8 mouse cellular contexts compared by ENCODE assay signal in genomic region chr10:127289573-127290191, GRCm38 (mm10). TPM values are rescaled to one million over a fixed set of nuclear protein-coding genes. Genes with fewer than 3 reads are reported as not detected.
DNase-seq lines count a peak whose midpoint lies in the region; ATAC-seq and TF ChIP-seq lines count a peak whose summit lies in the region.

No protein-coding gene starts in this region.

- ATAC-seq in erythroblast, adult 5-6 weeks (replicated peaks; ENCODE audit: low FRiP score, poor library complexity, severe bottlenecking): peak; percentile 35
- ATAC-seq in heart, embryonic 15.5 days (replicated peaks; ENCODE audit: insufficient number of reproducible peaks, insufficient read depth, low FRiP score, low read depth): peak; percentile 12

- in situ Hi-C loops in ES-E14 (cut with MboI; ENCODE audit: low sequenced_read_pairs in 2 of 2, unreplicated experiment in 2 of 2): no loop called here

- TF ChIP-seq CTCF in bone marrow macrophage, adult 2 months (IDR thresholded peaks at IDR 0.05; ENCODE audit: low read depth, low read length): no peak

- no peaks in the 10 kb centered on the region for H3K27me3 ChIP-seq in heart, embryonic 15.5 days

- peak overlapping the region; percentile 92 for H3K9ac ChIP-seq in ES-E14 (ENCODE audit: insufficient read depth, low read depth, low read length, poor library complexity, severe bottlenecking)
- H3K9ac ChIP-seq in heart, embryonic 15.5 days: peak overlapping the region; percentile 80

- TF ChIP-seq POLR2A in bone marrow macrophage, adult 2 months (IDR thresholded peaks at IDR 0.05; ENCODE audit: borderline replicate concordance, low read depth, low read length): no peak

- 1% methylated on average over 15 of the region's 15 CpGs for WGBS in heart, embryonic 15.5 days

- H3K4me3 ChIP-seq in ES-E14 (ENCODE audit: insufficient read depth in 1 of 2, low read depth in 1 of 2, low read length in 2 of 2, poor library complexity in 1 of 2, severe bottlenecking in 1 of 2): peak overlapping the region; percentile 89 to 94
- H3K4me3 ChIP-seq in bone marrow macrophage, adult 2 months (ENCODE audit: insufficient read depth, low read length): peak overlapping the region; percentile 71
- peak overlapping the region; percentile 64 for H3K4me3 ChIP-seq in heart, embryonic 15.5 days

- peak overlapping the region; percentile 95 for H3K27ac ChIP-seq in ES-E14 (ENCODE audit: insufficient read depth, low read depth, low read length, poor library complexity, severe bottlenecking)
- peak overlapping the region; percentile 91 for H3K27ac ChIP-seq in bone marrow macrophage, adult 2 months (ENCODE audit: insufficient read depth, low read depth, low read length)
- peak overlapping the region; percentile 98 for H3K27ac ChIP-seq in heart, embryonic 15.5 days

- H3K36me3 ChIP-seq in ES-E14 (ENCODE audit: control insufficient read depth, insufficient read depth, low read length, poor library complexity, severe bottlenecking): peaks cover 30% of the 10 kb centered on the region
- peaks cover 39% of the 10 kb centered on the region for H3K36me3 ChIP-seq in heart, embryonic 15.5 days

- peaks cover 6 to 29% of the 10 kb centered on the region in 2 experiments for H3K4me1 ChIP-seq in ES-E14 (ENCODE audit: control insufficient read depth in 2 of 2, insufficient read depth in 2 of 2, low read length in 2 of 2, poor library complexity in 1 of 2)
- peaks cover 22% of the 10 kb centered on the region for H3K4me1 ChIP-seq in bone marrow macrophage, adult 2 months (ENCODE audit: control insufficient read depth, insufficient read depth, low read length)
- H3K4me1 ChIP-seq in heart, embryonic 15.5 days (replicated peaks): peaks cover 62% of the 10 kb centered on the region

- DNase-seq in ES-E14 (ENCODE audit: low read depth, low spot score): peak; percentile 46
- DNase-seq in kidney, postnatal 10 days: peak; percentile 77
- peak; percentile 66 for DNase-seq in lung, postnatal 10 days
- DNase-seq in ovary, postnatal 36 days (ENCODE audit: low spot score): peak; percentile 50
- peak; percentile 61 for DNase-seq in yolk sac, embryonic 10.5 days (ENCODE audit: low spot score)

- H3K9me3 ChIP-seq in ES-E14 (ENCODE audit: control insufficient read depth, insufficient read depth, low read depth, low read length): no peaks in the 10 kb centered on the region
- no peaks in the 10 kb centered on the region for H3K9me3 ChIP-seq in heart, embryonic 15.5 days (replicated peaks)

- peak overlapping the region; percentile 90 for H3K4me2 ChIP-seq in heart, embryonic 15.5 days

TF ChIP-seq in ES-E14, 5 proteins besides CTCF, POLR2A, EP300 and RAD21:
- no peak for TF ChIP-seq HCFC1 (IDR thresholded peaks at IDR 0.05; ENCODE audit: borderline replicate concordance, insufficient read depth, low read length)
- peak; percentile 77; the same call in 1 of the 2 replicates for TF ChIP-seq ZNF384 (IDR thresholded peaks at IDR 0.05; ENCODE audit: low read depth, low read length)

RNA-seq across cellular contexts. Expression of gene Mbd6, which starts 0.9 kb away (rescaled TPM):
- total RNA-seq in ES-E14 (2012; rRNA removed): 15.8 and 18.0 TPM in 2 replicates
- 45.8 and 53.4 TPM in 2 replicates for polyA plus RNA-seq in bone marrow macrophage, adult 2 months (2012; ENCODE audit: insufficient read depth, insufficient read length, missing spikeins)
- total RNA-seq in erythroblast, adult 5-6 weeks (2015; ENCODE audit: low replicate concordance): 22.4 and 33.0 TPM in 2 replicates
- total RNA-seq in erythroblast, adult 5-6 weeks (2017; ENCODE audit: low replicate concordance): 6.1 and 7.1 TPM in 2 replicates
- polyA plus RNA-seq in heart, embryonic 15.5 days (2015; fragmentation: Nextera tagmentation; extraction: Ambion mirVana): 10.6 and 15.7 TPM in 2 replicates

RNA-seq across cellular contexts. Expression of gene Mars, which starts 21.9 kb away (rescaled TPM):
- 206 and 377 TPM in 2 replicates for total RNA-seq in ES-E14 (2012; rRNA removed)
- 29.4 and 34.9 TPM in 2 replicates for polyA plus RNA-seq in bone marrow macrophage, adult 2 months (2012; ENCODE audit: insufficient read depth, insufficient read length, missing spikeins)
- 35.1 and 38.8 TPM in 2 replicates for total RNA-seq in erythroblast, adult 5-6 weeks (2015; ENCODE audit: low replicate concordance)
- 43.5 and 45.6 TPM in 2 replicates for total RNA-seq in erythroblast, adult 5-6 weeks (2017; ENCODE audit: low replicate concordance)
- polyA plus RNA-seq in heart, embryonic 15.5 days (2015; fragmentation: Nextera tagmentation; extraction: Ambion mirVana): 75.4 and 78.4 TPM in 2 replicates

RNA-seq across cellular contexts. Expression of gene Dctn2, which starts 23.5 kb away (rescaled TPM):
- 139 and 157 TPM in 2 replicates for total RNA-seq in ES-E14 (2012; rRNA removed)
- polyA plus RNA-seq in bone marrow macrophage, adult 2 months (2012; ENCODE audit: insufficient read depth, insufficient read length, missing spikeins): 119 and 121 TPM in 2 replicates
- total RNA-seq in erythroblast, adult 5-6 weeks (2015; ENCODE audit: low replicate concordance): 32.5 and 59.1 TPM in 2 replicates
- total RNA-seq in erythroblast, adult 5-6 weeks (2017; ENCODE audit: low replicate concordance): 73.0 and 77.9 TPM in 2 replicates
- polyA plus RNA-seq in heart, embryonic 15.5 days (2015; fragmentation: Nextera tagmentation; extraction: Ambion mirVana): 127 and 152 TPM in 2 replicates

RNA-seq across cellular contexts. Expression of gene Kif5a, which starts 26.5 kb away (rescaled TPM):
- 6.2 and 11.2 TPM in 2 replicates for total RNA-seq in ES-E14 (2012; rRNA removed)
- 2.3 and 2.5 TPM in 2 replicates for polyA plus RNA-seq in bone marrow macrophage, adult 2 months (2012; ENCODE audit: insufficient read depth, insufficient read length, missing spikeins)
- total RNA-seq in erythroblast, adult 5-6 weeks (2015; ENCODE audit: low replicate concordance): 0.42 TPM in 1 of 2 replicates, not detected in the other
- under 0.01 TPM in 1 of 2 replicates, not detected in the other for total RNA-seq in erythroblast, adult 5-6 weeks (2017; ENCODE audit: low replicate concordance)
- 0.35 and 2.3 TPM in 2 replicates for polyA plus RNA-seq in heart, embryonic 15.5 days (2015; fragmentation: Nextera tagmentation; extraction: Ambion mirVana)

RNA-seq across cellular contexts. Expression of gene Arhgap9, which starts 32.1 kb away (rescaled TPM):
- 2.6 and 5.1 TPM in 2 replicates for total RNA-seq in ES-E14 (2012; rRNA removed)
- 131 and 146 TPM in 2 replicates for polyA plus RNA-seq in bone marrow macrophage, adult 2 months (2012; ENCODE audit: insufficient read depth, insufficient read length, missing spikeins)
- total RNA-seq in erythroblast, adult 5-6 weeks (2015; ENCODE audit: low replicate concordance): 19.9 and 21.1 TPM in 2 replicates
- total RNA-seq in erythroblast, adult 5-6 weeks (2017; ENCODE audit: low replicate concordance): 14.6 and 18.7 TPM in 2 replicates
- polyA plus RNA-seq in heart, embryonic 15.5 days (2015; fragmentation: Nextera tagmentation; extraction: Ambion mirVana): 2.0 and 11.0 TPM in 2 replicates

Comparison
In these comparisons a context has a peak if more than half of its experiments do, and no peak if none do; other contexts are left out.
1. Peak in every context shown above with its lines: DNase-seq, ATAC-seq, H3K4me3 ChIP-seq and H3K27ac ChIP-seq.